Mouse (Mus musculus): ENCODE results near the gene Drc3.

The Drc3 gene

DNA sequence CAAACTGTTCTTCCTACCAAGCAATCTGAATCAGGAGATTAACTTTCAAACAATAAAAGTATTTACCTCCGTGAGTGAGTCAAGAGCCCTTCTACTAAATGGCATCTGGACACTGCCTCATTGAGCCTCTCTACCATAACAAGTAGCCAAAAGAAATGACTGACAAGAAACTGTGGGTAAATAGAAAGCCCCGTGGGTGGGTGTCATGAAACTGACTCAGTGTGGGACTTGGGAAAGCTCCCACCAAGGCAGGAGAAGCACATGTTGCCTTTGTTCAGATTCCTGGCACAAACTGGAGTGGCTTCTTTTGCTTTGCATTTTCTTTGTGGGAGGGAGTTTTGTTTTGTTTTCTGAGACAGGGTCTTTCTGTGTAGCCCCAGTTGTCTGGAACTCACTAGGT, 17.4 kb upstream of the Drc3 start:
- no peak for DNase-seq (ENCODE audit: low read depth, low spot score)

DNA sequence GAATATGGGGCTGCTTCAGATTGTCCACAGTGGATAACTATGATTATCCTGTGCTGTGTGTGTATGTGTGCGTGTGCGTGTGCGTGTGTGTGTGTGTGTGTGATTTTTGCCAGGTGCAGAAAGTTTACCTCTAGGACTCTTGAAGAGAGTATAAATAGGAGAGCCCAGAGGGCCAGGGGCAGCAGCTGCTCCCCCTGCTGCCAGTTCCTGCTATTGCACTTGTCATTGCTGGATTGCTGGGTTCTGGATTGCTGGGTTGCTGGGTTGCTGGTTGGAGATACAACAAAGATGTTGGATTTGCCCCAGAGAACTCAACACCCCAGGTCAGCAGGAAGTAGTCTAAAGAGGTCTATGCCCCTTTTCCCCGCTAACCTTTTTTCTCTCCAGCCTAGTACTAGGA, 14.8 kb upstream of the Drc3 start:
- DNase-seq (ENCODE audit: low read depth, low spot score): peak; percentile 81

DNA sequence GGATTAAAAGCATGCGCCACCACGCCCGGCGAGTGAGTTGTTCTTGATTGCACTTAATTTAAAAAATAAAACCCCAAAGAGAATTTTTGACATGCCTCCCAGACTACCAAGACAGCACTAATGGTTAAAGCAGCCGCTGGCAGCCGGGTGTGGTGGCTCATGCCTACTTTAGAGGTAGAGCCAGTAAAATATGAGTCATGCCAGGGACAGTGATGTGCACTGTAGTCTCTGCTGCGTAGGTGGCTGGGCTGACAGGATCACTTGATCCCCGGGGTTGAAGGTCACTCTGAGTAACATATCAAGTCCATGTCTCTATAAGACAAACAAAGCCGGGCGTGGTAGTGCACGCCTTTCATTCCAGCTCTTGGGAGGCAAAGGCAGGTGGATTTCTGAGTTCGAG, 13.8 kb upstream of the Drc3 start:
- DNase-seq (ENCODE audit: low read depth, low spot score): no peak

DNA sequence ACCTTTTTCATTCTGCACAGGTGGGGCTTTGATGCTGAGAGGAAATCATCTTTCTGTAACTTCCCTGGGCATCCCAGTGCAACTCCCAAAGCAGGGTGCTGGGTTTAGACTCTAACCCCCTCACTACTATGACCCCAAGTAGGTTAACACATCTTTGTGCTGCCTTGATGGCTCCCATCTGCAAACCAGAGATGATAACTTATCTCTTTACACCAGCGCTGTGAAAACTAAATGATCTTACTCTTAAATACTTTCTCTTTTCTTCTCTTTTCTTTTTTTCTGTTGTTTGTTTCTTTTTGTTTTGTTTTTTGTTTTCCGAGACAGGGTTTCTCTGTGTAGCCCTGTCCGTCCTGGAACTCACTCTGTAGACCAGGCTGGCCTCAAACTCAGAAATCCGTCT, 7.3 kb upstream of the Drc3 start:
- DNase-seq (ENCODE audit: low read depth, low spot score): no peak

DNA sequence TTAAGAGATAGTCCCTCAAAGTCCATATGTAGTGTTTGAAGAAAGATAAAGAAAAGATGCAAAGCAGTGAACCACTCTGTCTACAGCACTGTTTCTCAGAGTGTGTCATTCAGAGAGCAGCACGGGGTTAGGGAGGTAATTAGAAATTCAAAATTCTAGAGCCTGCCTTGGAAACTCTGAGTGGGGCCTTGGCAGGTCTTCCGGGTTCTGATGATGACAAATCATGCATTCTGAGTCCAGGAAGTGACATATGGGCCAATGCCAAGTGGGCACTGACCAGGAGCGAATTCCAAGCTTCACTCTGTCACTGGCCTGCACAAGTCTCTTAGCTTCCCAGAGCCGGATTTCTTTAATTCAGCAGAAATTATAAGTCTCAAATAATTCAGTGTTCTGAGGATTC, 6.6 kb upstream of the Drc3 start:
- DNase-seq (ENCODE audit: low read depth, low spot score): no peak

DNA sequence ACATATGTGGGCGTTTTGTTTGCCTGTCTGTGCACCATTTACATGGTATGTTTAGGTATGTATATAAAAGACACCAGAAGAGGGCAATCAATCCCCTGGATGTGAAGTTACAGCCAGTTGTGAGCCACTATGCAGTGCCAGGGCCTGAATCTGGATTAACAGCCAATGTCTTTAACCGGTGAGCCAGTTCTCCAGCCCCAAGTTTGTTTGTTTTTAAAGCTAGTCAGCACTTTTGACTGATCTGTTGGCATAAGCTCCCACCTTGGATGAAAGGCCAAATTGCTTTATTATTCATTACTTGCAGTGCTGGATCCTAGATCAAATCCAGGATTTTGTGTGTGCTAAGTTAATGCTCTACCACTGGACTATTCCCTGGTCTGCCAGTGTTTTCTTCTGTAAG, 1.7 kb upstream of the Drc3 start:
- peak; percentile 41 for DNase-seq (ENCODE audit: low read depth, low spot score)

DNA sequence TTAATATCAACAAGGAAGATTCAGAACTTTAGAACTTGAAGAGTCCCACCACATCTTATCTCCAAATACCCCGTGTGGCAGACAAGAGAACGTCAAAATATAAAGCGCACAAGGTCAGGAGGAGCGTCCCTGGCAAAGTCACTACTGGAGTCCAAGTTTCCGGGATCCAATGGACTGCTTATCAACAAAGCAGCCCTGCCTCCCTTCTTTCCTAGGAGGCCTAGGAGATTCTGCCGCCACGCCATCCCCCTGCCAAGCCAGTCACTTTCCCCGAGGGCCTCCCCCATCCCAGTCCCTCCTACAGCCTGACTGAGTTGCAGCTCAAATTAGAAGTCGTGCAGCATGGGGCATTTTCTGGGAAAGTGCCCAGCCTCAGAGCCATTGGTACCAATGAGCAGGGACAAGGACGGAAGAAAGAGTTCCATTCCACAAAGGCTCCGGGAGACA, 1.2 kb upstream of the Drc3 start:
- no peak for DNase-seq (ENCODE audit: low read depth, low spot score)

DNA sequence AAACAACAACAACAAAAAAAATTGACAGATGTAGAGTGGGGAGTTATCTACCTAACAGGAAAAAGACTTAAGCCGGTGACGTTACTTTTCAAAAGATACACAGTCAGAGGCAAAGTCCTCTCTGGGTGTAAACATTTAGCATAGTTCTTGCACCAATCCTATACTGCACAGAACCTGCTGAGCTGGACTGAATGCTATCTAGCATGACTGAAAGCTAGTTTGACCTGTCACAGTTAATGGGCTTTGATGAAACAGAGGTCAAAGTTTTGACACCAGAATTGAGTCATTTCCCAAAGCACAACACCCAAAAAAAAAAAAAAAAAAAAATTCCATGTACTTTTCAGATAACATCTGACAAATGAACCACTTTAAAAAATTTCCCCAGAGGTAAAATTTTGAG, 2.8 kb downstream of the Drc3 start:
- no peak for DNase-seq (ENCODE audit: low read depth, low spot score)

DNA sequence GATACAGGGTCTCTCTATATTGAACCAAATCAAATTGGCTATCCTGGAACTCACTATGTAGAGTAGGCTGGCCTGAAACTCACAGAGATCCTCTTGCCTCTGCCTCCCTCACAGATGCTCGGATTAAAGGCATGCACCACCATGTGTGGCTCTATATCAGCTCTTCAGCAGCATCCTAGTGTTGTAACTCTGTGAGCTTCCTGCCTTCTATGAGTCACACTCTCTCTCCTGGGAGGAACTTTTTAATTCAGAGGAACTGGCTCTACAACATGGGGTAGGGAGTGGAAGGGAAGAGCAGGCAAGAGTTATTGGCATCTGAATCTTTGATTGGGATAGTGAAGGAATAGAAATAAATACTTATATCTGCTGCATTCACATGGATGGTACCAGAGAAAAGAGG, 4.0 kb downstream of the Drc3 start:
- DNase-seq (ENCODE audit: low read depth, low spot score): no peak

DNA sequence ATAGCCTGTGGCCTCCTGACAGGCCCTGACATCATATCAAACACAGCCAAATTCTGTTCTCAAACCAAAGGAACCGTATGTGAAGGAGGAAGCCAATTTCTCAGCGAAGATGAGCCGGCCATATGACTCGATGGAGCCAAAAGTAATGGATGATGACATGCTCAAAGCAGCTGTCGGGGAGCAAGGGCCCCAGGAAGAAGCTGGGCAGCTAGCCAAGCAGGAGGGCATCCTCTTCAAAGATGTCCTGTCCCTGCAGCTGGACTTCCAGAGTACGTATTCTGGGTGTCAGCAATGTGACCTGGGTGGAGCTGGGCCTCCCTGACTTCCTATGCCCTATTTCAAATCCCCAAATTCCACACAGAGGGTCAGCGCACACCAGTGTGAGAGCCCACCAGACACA, 5.4 kb downstream of the Drc3 start:
- no peak for DNase-seq (ENCODE audit: low read depth, low spot score)

DNA sequence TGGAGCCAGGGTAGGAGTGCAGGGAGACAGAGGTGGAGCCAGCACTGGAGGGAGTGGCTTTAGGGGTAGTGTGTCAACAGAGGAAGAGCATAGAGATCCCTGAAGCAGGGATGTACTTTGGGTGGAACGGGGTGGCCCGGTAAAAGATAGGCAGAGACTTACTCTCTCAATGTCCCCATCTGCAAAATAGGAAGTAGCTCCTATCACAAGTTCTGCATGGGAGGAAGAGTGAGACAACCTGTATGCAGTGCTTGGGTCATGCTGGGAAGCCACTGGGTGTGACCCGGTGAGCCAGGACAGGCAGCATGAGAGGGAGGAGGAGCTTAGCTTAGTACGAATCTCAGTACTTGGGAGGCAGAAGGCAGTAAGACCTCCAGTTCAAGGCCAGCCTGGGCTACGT, 6.0 kb downstream of the Drc3 start:
- no peak for DNase-seq (ENCODE audit: low read depth, low spot score)

DNA sequence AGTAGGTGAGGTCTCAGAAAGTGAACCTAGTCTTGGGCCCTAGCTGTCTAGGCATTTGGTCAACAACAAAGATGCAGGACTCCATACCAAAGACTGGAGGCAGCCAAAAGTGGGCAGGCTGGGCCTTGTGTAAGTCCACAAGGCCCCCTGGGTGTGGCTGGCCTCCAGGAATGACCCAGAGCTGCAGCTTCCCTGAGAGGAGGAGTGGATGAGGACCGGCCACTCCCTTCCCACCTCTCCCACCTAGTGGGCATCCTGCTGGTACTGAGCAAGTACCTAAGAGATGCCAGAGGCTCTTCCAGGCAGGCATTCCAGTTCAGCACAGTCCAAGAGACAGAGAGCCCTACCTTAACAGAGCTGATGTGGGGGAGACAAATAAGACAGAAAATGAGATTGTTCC, 6.8 kb downstream of the Drc3 start:
- no peak for DNase-seq (ENCODE audit: low read depth, low spot score)

DNA sequence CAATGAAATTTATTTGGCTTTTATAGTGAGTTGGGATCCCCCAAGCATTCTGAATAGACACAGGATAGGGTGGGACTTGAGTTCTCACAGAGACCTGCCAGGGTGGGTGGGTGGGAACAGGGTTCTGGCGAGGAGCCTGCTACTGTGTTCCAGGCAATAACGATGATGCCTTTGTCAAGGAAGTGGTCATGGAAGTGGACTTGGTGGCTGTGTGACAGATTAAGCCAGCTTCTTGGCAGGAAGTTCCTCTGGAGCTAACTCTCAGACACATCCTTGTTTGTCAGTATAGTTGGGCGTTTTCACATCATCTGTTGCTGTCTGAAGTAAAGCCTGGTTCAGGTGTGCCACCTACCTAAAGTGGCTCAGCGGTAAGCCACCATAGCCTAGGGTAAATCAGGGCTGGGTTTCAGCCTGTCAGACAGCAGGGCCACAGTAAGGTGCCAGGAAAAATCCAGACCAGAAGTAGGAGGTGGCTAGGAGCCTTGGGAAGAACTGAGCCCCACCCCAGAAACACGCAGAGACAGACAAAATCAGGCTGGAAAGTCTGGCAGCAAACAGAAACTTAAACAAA, 7.6 kb downstream of the Drc3 start:
- DNase-seq (ENCODE audit: low read depth, low spot score): no peak

DNA sequence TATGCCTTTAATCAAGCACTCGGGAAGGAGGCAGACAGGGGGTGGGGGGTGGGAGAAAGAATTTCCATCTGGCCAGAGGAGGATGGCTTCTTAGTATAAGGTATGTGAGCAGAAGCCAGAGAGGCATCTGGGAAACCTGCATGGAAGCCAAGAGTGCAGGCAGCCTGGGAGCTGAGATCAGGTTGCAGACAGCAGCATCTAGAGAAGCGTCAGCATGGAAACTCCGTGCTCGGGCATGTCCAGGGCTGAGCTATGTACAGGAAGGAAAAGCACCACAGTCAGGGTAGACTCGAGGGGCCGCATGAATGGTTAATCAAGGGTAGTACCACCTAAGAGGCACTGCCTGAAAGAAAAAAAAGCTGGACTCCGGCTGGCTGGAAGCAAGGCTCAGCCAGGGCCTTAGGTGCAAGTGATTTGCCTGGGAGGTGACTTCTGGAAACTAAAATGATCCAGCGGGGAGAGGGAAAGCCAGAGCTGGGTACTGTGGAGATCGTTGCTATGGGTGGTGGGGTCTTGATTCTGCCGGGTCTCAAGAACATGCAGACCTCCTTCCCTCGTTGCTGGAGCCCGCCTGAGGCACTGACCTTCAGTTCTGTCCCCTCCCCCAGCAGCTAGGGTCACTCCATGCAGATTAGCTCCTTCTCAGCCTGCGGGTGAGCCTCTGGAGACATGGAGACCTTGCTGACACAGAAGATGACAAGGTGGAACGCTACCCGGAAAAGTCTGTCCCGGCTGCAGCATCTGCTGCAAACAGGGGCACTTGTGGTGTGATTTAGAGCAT, 13.3 kb downstream of the Drc3 start:
- DNase-seq (ENCODE audit: low read depth, low spot score): no peak

DNA sequence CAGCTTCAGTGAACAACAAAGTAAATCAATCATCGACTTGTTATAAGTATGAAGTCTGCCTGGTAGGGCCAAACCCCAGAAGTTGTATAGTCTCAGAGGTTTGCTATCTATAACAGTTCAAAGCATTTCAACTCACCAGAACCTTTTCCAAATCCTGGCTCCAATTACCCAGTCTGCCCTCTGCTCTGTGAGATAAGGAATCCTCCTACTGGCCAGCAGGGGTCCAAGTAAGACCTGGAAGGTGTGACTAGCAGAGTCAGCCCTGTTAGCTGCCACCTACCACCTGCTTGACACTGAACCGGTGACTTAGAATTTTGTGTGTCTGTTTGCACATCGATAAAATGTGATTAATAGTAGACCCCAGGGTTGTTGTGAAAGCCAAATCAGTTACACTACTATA, 14.1 kb downstream of the Drc3 start:
- no peak for DNase-seq (ENCODE audit: low read depth, low spot score)

DNA sequence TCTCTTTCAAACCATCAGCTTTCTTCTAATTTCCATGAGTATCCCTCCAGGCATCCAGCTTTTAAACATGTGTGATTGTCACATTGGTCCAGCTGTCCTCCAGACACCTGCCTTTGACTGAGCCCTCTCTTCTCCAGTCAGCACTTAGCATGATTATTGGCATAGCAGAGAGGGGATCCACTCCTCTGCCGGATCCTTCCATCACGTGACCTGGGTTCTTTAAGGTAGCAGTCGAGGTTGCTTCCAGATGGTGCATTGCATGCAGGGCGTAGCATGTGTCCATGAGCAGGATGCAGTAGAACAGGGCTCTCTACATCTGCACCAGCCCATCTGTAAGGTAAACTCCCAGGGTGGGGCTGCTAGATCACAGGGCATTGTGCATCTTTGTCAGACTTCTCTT, 15.8 kb downstream of the Drc3 start:
- DNase-seq (ENCODE audit: low read depth, low spot score): no peak

DNA sequence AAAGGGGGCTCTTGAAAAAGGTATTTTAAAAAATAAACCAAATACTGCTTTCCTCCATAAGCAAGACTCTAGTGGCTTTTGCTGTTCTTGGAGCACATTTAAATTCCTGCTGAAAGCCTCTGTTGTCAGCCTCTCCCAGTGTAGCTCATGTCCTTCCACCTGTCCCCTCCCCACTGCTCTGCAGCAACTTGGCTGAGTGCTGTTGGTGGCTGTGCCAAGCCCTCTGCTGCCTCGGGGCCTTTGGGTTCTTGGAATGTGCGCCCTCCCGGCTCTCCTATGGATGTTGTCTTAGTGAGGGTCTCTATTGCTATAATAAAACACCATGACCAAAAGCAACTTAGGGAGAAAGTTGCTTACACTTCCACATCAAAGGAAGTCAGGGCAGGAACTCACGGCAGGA, 16.3 kb downstream of the Drc3 start:
- DNase-seq (ENCODE audit: low read depth, low spot score): no peak

DNA sequence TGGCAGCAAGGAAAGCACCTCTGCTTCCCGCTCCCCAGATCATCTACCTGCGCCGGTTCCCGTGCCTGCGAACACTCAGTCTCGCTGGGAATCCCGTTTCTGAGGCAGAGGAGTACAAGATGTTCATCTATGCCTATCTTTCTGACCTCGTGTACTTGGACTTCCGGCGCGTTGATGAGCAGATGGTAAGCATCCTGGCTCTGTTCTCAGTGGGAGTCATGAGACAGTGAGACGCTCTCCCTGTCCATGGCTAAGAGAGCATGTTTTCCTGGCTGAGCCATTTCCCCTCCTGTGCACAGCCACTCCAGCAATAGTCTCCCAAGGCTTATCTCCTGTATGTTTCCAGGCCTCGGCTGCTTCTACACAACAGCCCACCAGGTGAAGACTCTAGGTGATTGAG, 17.3 kb downstream of the Drc3 start:
- DNase-seq (ENCODE audit: low read depth, low spot score): no peak

DNA sequence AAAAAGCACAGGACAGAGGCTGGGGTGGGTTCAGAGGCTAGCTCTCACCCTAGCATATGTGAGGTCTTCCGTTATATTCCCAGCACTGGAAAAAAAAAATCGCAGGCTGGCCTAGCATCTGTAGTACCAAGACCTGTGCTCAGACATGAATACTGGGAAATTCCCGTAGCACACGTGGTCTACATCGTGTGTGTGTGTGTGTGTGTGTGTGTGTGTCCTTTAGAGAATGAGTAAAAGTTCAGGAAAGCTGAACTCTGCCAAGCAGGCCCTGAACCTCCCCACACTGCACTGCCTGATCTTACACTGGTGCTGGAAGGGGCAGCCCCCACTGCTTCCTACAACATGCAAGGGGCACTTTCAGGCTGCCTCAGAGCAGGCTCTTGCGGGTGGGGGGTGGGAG, 21.4 kb downstream of the Drc3 start:
- no peak for DNase-seq (ENCODE audit: low read depth, low spot score)

DNA sequence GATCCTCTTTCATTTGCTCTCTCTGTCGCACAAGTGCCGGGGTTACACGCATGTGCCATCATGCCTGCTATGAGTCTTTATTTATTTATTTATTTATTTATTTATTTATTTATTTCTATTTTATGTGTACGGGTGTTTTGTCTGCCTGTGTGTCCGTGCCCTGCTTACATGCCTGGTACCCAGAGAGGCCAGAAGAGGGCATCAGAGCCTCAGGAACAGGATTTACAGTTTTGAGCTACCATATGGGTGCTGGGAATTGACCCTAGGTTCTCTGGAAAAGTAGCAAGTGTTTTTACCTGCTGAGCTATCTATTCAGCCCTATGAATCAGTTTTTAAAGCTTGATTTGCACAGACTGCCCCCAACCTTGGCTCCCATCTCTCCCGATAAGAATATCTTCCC, 30.4 kb downstream of the Drc3 start:
- no peak for DNase-seq (ENCODE audit: low read depth, low spot score)

DNA sequence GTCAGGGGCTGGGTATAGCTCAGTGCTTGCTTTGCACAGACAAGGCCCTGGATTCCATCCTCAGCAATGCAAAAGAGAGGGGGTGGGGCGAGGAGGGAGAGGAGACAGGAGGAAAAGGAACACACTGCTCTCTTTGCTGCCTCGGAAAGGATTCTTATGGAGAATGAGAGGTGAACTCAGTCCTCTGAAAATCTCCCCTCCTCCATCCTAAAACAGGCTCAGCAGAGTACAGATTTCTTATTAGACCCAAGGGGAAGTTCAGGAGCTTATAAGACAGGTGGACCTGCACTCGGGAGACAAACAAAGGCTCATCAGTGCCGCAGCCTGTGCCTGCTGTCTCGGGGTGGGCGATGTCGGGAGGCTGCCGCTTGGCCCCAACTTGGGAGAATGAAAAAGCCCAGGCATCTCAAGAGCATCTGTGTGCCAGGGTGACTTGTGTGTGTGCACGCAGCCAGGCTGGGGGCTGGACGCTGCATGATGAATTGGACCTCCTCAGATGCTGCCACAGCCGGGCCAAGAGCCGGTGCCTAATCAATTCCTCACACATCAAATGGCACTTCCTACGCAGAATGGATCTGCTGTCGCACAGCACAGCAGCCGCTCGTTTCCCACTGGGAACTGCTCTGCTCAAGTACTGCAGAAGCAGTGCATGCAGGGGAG, 31.8 kb downstream of the Drc3 start:
- DNase-seq (ENCODE audit: low read depth, low spot score): no peak

DNA sequence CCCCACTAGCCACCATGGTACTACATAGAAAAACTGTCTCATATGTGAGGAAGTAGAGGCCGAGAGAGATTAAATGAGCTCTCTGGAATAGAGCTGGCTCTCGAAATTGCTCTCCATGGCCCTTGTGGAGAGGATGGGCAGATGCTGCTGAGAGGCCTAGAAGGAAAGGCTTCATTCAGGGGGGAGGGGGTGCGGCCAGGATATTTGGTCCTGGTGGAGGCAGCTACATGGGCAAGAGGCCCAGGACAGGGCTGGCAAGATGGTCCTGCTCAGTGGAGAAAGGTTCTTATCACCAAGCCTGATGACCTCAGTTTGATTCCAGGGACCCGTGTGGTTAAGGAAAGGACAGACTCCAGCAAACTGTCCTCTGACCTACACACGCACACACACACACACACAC, 32.8 kb downstream of the Drc3 start:
- DNase-seq (ENCODE audit: low read depth, low spot score): no peak

DNA sequence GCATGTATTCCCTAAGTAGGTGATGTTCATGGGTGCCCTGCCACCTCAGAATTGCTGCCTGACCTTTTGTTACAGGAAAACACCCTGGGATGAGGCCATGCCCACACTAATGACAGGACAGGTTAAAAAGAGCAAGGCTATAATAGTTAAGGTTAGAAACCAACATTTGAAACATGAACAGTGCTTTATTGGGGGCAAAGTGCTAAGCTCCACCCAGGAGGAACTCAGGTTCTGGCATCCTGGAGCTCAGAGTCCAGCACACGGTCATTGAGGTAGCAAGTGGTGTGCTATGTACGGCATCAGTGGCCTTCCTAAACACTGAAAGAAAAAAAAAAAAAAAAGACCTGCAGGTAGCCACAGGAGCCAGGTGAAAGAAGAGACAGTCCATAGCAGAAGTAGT, 34.8 kb downstream of the Drc3 start:
- DNase-seq (ENCODE audit: low read depth, low spot score): no peak
